Mouse (Mus musculus) kidney, postnatal 0 days (tissue): ENCODE results near the gene Ube2c. TPM values are rescaled to one million over a fixed set of nuclear protein-coding genes. Genes with fewer than 3 reads are reported as not detected.
A peak's percentile ranks its signal among the peaks of the same experiment; 100 is the strongest.
"Not testable (repeated sequence)": the region's sequence is repeated elsewhere in the genome, so short reads cannot be mapped to it uniquely, and the experiment has no call there.

Experiments used
- ATAC-seq: fragments of 200-750 bp; cut with Nextera tagmentation; replicated peaks from 2 replicates; pipeline ENCODE4 v1.8.0; 2017; ENCODE audit warnings: low read depth, moderate number of reproducible peaks, moderate TSS enrichment, moderate library complexity; ENCODE audit not compliant: low FRiP score
- DNase-seq: peaks from one replicate; pipeline ENCODE4 v3.0.0-alpha.2; 2016; ENCODE audit warnings: low spot score
- H3K27ac ChIP-seq: fragments of 300-500 bp; sonication (generic); 2 replicates; pipeline ENCODE4 v1.5.1; 2014; ENCODE audit warnings: mild to moderate bottlenecking
- H3K27me3 ChIP-seq: fragments of 300-500 bp; sonication (generic); 2 replicates; pipeline ENCODE4 v1.6.1; 2014; ENCODE audit warnings: low read length, mixed read lengths; ENCODE audit not compliant: insufficient read depth
- H3K36me3 ChIP-seq: fragments of 300-500 bp; sonication (generic); 2 replicates; pipeline ENCODE4 v1.6.1; 2014; ENCODE audit warnings: low read length, mixed read lengths; ENCODE audit not compliant: insufficient read depth
- H3K4me1 ChIP-seq: fragments of 300-500 bp; sonication (generic); replicated peaks from 2 replicates; pipeline ENCODE4 v1.6.1; 2014; ENCODE audit warnings: antibody characterized with exemption, low read length, mixed read lengths; ENCODE audit not compliant: insufficient read depth
- H3K4me2 ChIP-seq: fragments of 300-500 bp; sonication (generic); 2 replicates; pipeline ENCODE4 v1.6.1; 2014; ENCODE audit warnings: mild to moderate bottlenecking, low read length, moderate library complexity, mixed read lengths
- H3K4me3 ChIP-seq: fragments of 300-500 bp; sonication (generic); replicated peaks from 2 replicates; pipeline ENCODE4 v1.5.1; 2014; ENCODE audit warnings: low read depth, low read length
- H3K9ac ChIP-seq: fragments of 300-500 bp; sonication (generic); 2 replicates; pipeline ENCODE4 v1.6.1; 2014; ENCODE audit warnings: low read depth, low read length
- H3K9me3 ChIP-seq: fragments of 300-500 bp; sonication (generic); replicated peaks from 2 replicates; pipeline ENCODE4 v1.6.1; 2016; ENCODE audit warnings: low read length, inconsistent platforms, mixed read lengths
- CTCF ChIP-seq: IDR thresholded peaks from 2 replicates; pipeline ENCODE4 v1.5.1; 2016; ENCODE audit warnings: antibody characterized with exemption, low read depth, mild to moderate bottlenecking, moderate library complexity
- WGBS: fragments of 180-500 bp; shearing (Covaris S2); extraction: QIAGEN DNeasy Blood & Tissue Kit; methylation state at CpG from one replicate; pipeline ENCODE4 v1.1.7; 2014; 5-methylcytosine and 5-hydroxymethylcytosine counted together
- polyA plus RNA-seq: library from polyadenylated mRNA; unstranded; fragments of >200 nt; fragmentation: Nextera tagmentation; extraction: Ambion mirVana; gene quantifications from 2 replicates; pipeline ENCODE4 v1.2.1, GENCODE M21; 2015

Gene Ube2c
- polyA plus RNA-seq, 1 experiment from 2014 or later: 132 TPM

GRCm38 (mm10) chr2:164795868-164796267 is 26.2 kb downstream of the Ube2c start:
- no peak for ATAC-seq
- no peak overlapping the region for H3K4me2 ChIP-seq
- H3K4me1 ChIP-seq: no peaks in the 10 kb centered on the region
- no peak overlapping the region for H3K27ac ChIP-seq
- no peaks in the 10 kb centered on the region for H3K9me3 ChIP-seq
- H3K36me3 ChIP-seq: peaks cover 44% of the 10 kb centered on the region
- no peak for TF ChIP-seq CTCF
- no peak overlapping the region for H3K4me3 ChIP-seq
- WGBS: 82% methylated on average over 4 of the region's 4 CpGs
- no peak overlapping the region for H3K9ac ChIP-seq
- no peaks in the 10 kb centered on the region for H3K27me3 ChIP-seq
- no peak for DNase-seq

- not testable (repeated sequence) for H3K27ac ChIP-seq, H3K9me3 ChIP-seq, ATAC-seq, H3K4me1 ChIP-seq, H3K9ac ChIP-seq, H3K4me2 ChIP-seq, H3K27me3 ChIP-seq, H3K4me3 ChIP-seq
- 74% methylated on average over 5 of the region's 6 CpGs for WGBS
- H3K36me3 ChIP-seq: peaks cover 29% of the 10 kb centered on the region
- peak; percentile 43 for DNase-seq
- peak; percentile 58 for TF ChIP-seq CTCF
These were observed 28.9 kb downstream of the Ube2c start for GRCm38 (mm10) chr2:164798554-164798953.

GRCm38 (mm10) chr2:164800252-164801004 is 30.7 kb downstream of the Ube2c start:
- 0 out of 2 replicates have a peak, but pooled peaks cover 14% of the 10 kb centered on the region for H3K4me1 ChIP-seq
- no peaks in the 10 kb centered on the region for H3K9me3 ChIP-seq
- ATAC-seq (no peak), DNase-seq (no peak)
- H3K4me3 ChIP-seq: no peak overlapping the region
- no peak overlapping the region for H3K4me2 ChIP-seq
- peaks cover 24% of the 10 kb centered on the region for H3K36me3 ChIP-seq
- no peak for TF ChIP-seq CTCF
- 82% methylated on average over 13 of the region's 13 CpGs for WGBS
- H3K27ac ChIP-seq: 0 out of 2 replicates have a peak overlapping the region, but pooled peaks have one; percentile 8
- no peaks in the 10 kb centered on the region for H3K27me3 ChIP-seq
- H3K9ac ChIP-seq: no peak overlapping the region

DNA sequence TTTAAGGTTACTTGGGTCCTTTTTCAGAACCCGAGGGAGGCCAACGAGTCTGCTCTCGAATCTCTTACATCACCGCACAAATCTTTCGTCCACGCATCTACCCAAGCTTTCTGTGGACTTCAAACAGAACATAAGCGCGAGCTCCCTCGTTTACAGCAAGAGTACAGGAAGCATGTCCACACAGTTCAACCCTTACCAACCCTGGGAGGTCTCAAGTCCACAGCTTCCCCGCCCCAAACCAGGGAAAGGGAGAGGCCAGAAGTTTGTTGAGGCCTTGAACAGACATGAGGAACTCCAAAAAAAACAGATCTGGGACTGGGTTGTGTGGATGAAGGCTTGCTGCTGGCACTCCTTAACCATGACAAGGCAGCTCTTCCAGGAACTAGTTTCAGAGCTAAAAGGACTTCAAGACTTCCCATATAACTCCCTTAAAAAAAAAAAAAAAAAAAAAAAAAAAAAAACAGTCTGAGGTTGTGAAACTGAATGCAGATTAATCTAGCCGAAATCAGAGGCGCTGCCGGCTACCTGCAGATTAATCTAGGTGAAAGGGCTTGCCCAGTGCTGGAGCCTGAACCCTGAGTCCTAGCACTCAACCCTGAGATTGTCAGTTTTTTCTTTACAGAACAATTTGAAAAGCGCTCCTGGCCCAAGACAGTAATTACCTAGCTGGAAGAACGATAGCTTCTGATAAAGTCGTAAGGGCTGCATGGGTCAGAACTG is 33.7 kb downstream of the Ube2c start:
- Histone ChIP-seq H3K4me1 (0 out of 2 replicates have a peak, but pooled peaks cover 19% of the 10 kb centered on the region), H3K4me3 (no peak overlapping the region), H3K9me3 (no peaks in the 10 kb centered on the region), H3K27ac (peak overlapping the region; percentile 28; the same call in 1 of the 2 replicates), H3K27me3 (no peaks in the 10 kb centered on the region), H3K36me3 (peaks cover 7% of the 10 kb centered on the region; the same call in 1 of the 2 replicates), H3K9ac (no peak overlapping the region), H3K4me2 (peak overlapping the region; percentile 62)
- 78% methylated on average over 16 of the region's 16 CpGs for WGBS
- no peak for ATAC-seq
- TF ChIP-seq CTCF: no peak
- no peak for DNase-seq

- TF ChIP-seq CTCF: no peak
- Histone ChIP-seq H3K4me3 (peak overlapping the region; percentile 76), H3K4me1 (0 out of 2 replicates have a peak, but pooled peaks cover 19% of the 10 kb centered on the region), H3K27me3 (no peaks in the 10 kb centered on the region), H3K4me2 (peak overlapping the region; percentile 62), H3K9ac (peak overlapping the region; percentile 77), H3K27ac (no peak overlapping the region), H3K36me3 (peaks cover 7% of the 10 kb centered on the region; the same call in 1 of the 2 replicates), H3K9me3 (no peaks in the 10 kb centered on the region)
- no peak for ATAC-seq
- no peak for DNase-seq
- WGBS: 58% methylated on average over 1 of the region's 1 CpGs
These were observed 34.2 kb downstream of the Ube2c start for GRCm38 (mm10) chr2:164803921-164804313.

DNA sequence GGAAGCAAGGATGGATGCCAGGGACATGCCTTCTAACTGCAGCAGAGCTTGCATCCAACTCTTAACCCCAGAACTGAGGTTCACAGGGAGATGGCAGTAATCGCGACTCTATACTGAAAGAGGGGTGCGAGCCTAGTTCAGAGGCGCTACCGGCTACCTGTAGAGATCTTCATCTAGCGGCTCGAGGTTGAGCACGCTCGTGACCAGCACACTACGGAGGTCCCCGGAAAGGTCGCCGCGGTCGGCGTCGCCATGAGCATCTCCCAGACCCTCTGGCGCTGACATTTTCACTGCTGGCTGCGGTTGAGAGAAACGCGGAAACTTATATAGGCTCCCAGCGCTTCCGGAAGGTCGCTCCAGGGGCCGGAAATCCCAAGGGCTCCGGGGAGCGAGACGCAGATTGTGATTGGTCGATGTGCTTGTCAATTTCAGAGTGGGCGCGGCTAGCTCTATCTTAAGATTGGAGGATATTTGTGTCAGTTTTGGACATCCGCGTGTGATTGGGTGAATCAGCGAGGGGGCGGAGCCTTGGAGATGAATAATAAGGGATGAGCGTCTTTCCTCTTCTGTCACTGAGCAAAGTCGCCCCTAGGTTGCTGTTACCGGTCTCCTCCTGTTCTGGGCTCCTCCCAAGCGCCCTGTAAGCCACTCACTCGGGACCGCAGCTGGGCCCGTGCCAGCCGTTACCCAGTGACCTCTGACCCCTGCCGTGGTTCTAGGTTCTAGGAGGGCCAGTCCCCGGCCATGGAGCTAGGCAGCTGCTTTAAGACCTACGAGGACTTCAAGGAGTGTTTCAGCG is 35.0 kb downstream of the Ube2c start, which contains the start of the genes Acot8 and Zswim3:
Acot8 (minus strand) TSS at position 350 of the 799 bp plus-strand sequence.
Zswim3 (plus strand) TSS at position 566 of the 799 bp plus-strand sequence.
- Histone ChIP-seq H3K27ac (peak within 1 kb of the TSS; percentile 87), H3K4me2 (peak within 1 kb of the TSS; percentile 76), H3K9ac (peak within 1 kb of the TSS; percentile 77), H3K9me3 (no peaks in the 10 kb centered on the region), H3K36me3 (peaks cover 7% of the 10 kb centered on the region; the same call in 1 of the 2 replicates), H3K27me3 (no peaks in the 10 kb centered on the region), H3K4me3 (peak within 1 kb of the TSS; percentile 76), H3K4me1 (0 out of 2 replicates have a peak, but pooled peaks cover 19% of the 10 kb centered on the region)
- ATAC-seq (peak; percentile 95), DNase-seq (peak; percentile 99)
- no peak for TF ChIP-seq CTCF
- under 1% methylated on average over 47 of the region's 47 CpGs for WGBS
